Mouse (Mus musculus) liver, embryonic 14.5 days (tissue): Measurements from ENCODE around the gene Igfbp2.

Source experiments
- CTCF ChIP-seq: IDR thresholded peaks from 2 replicates; pipeline ENCODE4 v1.5.1; 2016; ENCODE audit warnings: antibody characterized with exemption, low read depth, control low read depth
- EP300 ChIP-seq: IDR thresholded peaks from 2 replicates; pipeline ENCODE4 v1.6.1; 2016; ENCODE audit warnings: antibody characterized with exemption, low read depth

DNA sequence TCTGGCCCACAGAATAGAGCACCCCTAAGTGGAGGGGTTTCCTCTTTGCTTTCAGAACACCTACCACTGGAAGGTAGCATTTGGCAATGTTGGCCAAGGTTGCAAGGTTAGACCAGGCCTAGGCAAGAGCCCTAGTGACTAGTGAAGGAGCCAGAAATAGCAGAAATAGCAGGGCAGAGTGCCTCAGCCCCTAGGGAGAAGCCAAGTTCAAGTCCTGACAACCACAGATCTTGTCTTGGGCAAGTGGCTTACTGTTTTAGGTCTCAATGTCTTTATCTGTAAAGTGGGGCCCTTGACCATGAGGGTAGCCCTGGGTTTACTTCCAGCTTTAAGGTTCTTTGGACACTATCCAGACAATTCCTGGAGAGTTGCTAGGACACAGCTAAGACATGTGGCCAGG is 45.0 kb downstream of the Igfbp2 start:
- no peak for TF ChIP-seq CTCF
- TF ChIP-seq EP300: no peak
